Mouse (Mus musculus): ENCODE results near the gene Nfe2l1. TPM values are rescaled to one million over a fixed set of nuclear protein-coding genes. Genes with fewer than 3 reads are reported as not detected.
"Not testable (repeated sequence)": the region's sequence is repeated elsewhere in the genome, so short reads cannot be mapped to it uniquely, and the experiment has no call there.

The Nfe2l1 gene
- total and polyA plus RNA-seq, 3 experiments, result 395 to 436 (median 397) TPM

- H3K4me3 ChIP-seq, result no peak overlapping the region
- no peak for DNase-seq
- H3K36me3 ChIP-seq (ENCODE audit: control insufficient read depth, insufficient read depth, low read length), result peaks cover 9% of the 10 kb centered on the region
- TF ChIP-seq POLR2A (IDR thresholded peaks at IDR 0.05; ENCODE audit: insufficient read depth, low read depth, low read length), result no peak
- TF ChIP-seq CTCF (IDR thresholded peaks at IDR 0.05), result no peak
- no peak for TF ChIP-seq EP300 (IDR thresholded peaks at IDR 0.05; ENCODE audit: insufficient read depth, low read depth, low read length)
- H3K4me1 ChIP-seq (ENCODE audit: control insufficient read depth, insufficient read depth, low read length), result no peaks in the 10 kb centered on the region
- H3K27ac ChIP-seq, result no peak overlapping the region
- H3K79me2 ChIP-seq (replicated peaks; ENCODE audit: control insufficient read depth, insufficient read depth, low read length), result no peaks in the 10 kb centered on the region
- no peak overlapping the region for H3K9ac ChIP-seq (ENCODE audit: low read depth, low read length)
- intact Hi-C loops (cut with DNase I), result no loop called here
- no peaks in the 10 kb centered on the region for H3K27me3 ChIP-seq (ENCODE audit: control insufficient read depth, insufficient read depth, low read length)
- 81% methylated on average over 5 of the region's 5 CpGs for WGBS
Observed at GRCm38 (mm10) chr11:96816979-96817378, 12.8 kb downstream of the Nfe2l1 start.

GRCm38 (mm10) chr11:96816494-96816893 is 13.3 kb downstream of the Nfe2l1 start:
- no peak overlapping the region for H3K4me3 ChIP-seq
- H3K9ac ChIP-seq (ENCODE audit: low read depth, low read length), result no peak overlapping the region
- TF ChIP-seq POLR2A (IDR thresholded peaks at IDR 0.05; ENCODE audit: insufficient read depth, low read depth, low read length) (no peak), CTCF (IDR thresholded peaks at IDR 0.05) (no peak), EP300 (IDR thresholded peaks at IDR 0.05; ENCODE audit: insufficient read depth, low read depth, low read length) (no peak)
- WGBS, result 89% methylated on average over 1 of the region's 1 CpGs
- H3K27me3 ChIP-seq (ENCODE audit: control insufficient read depth, insufficient read depth, low read length), result no peaks in the 10 kb centered on the region
- intact Hi-C loops (cut with DNase I), result no loop called here
- DNase-seq, result no peak
- H3K27ac ChIP-seq, result no peak overlapping the region
- H3K36me3 ChIP-seq (ENCODE audit: control insufficient read depth, insufficient read depth, low read length), result peaks cover 9% of the 10 kb centered on the region
- H3K4me1 ChIP-seq (ENCODE audit: control insufficient read depth, insufficient read depth, low read length), result no peaks in the 10 kb centered on the region
- no peaks in the 10 kb centered on the region for H3K79me2 ChIP-seq (replicated peaks; ENCODE audit: control insufficient read depth, insufficient read depth, low read length)

- no peak overlapping the region for H3K27ac ChIP-seq
- H3K4me3 ChIP-seq, result no peak overlapping the region
- no peak for DNase-seq
- intact Hi-C loops (cut with DNase I), result no loop called here
- no peak for TF ChIP-seq POLR2A (IDR thresholded peaks at IDR 0.05; ENCODE audit: insufficient read depth, low read depth, low read length)
- no peak for TF ChIP-seq EP300 (IDR thresholded peaks at IDR 0.05; ENCODE audit: insufficient read depth, low read depth, low read length)
- TF ChIP-seq CTCF (IDR thresholded peaks at IDR 0.05), result no peak
- H3K9ac ChIP-seq (ENCODE audit: low read depth, low read length), result no peak overlapping the region
- H3K79me2 ChIP-seq (replicated peaks; ENCODE audit: control insufficient read depth, insufficient read depth, low read length), result no peaks in the 10 kb centered on the region
- no peaks in the 10 kb centered on the region for H3K4me1 ChIP-seq (ENCODE audit: control insufficient read depth, insufficient read depth, low read length)
- 100% methylated on average over 2 of the region's 2 CpGs for WGBS
- H3K27me3 ChIP-seq (ENCODE audit: control insufficient read depth, insufficient read depth, low read length), result no peaks in the 10 kb centered on the region
- peaks cover 9% of the 10 kb centered on the region for H3K36me3 ChIP-seq (ENCODE audit: control insufficient read depth, insufficient read depth, low read length)
Observed at GRCm38 (mm10) chr11:96815895-96816294, 13.9 kb downstream of the Nfe2l1 start.

- Histone ChIP-seq H3K27me3 (ENCODE audit: control insufficient read depth, insufficient read depth, low read length) (no peaks in the 10 kb centered on the region), H3K4me1 (ENCODE audit: control insufficient read depth, insufficient read depth, low read length) (no peaks in the 10 kb centered on the region), H3K9ac (ENCODE audit: low read depth, low read length) (no peak overlapping the region), H3K36me3 (ENCODE audit: control insufficient read depth, insufficient read depth, low read length) (peaks cover 9% of the 10 kb centered on the region), H3K27ac (no peak overlapping the region), H3K79me2 (replicated peaks; ENCODE audit: control insufficient read depth, insufficient read depth, low read length) (no peaks in the 10 kb centered on the region), H3K4me3 (no peak overlapping the region)
- DNase-seq, result no peak
- no peak for TF ChIP-seq CTCF (IDR thresholded peaks at IDR 0.05)
- TF ChIP-seq EP300 (IDR thresholded peaks at IDR 0.05; ENCODE audit: insufficient read depth, low read depth, low read length), result no peak
- no peak for TF ChIP-seq POLR2A (IDR thresholded peaks at IDR 0.05; ENCODE audit: insufficient read depth, low read depth, low read length)
- intact Hi-C loops (cut with DNase I), result no loop called here
- 64% methylated on average over 2 of the region's 2 CpGs for WGBS
Observed at GRCm38 (mm10) chr11:96814443-96814842, 15.3 kb downstream of the Nfe2l1 start.

- no peak overlapping the region for H3K9ac ChIP-seq (ENCODE audit: low read depth, low read length)
- TF ChIP-seq CTCF (IDR thresholded peaks at IDR 0.05), result no peak
- TF ChIP-seq POLR2A (IDR thresholded peaks at IDR 0.05; ENCODE audit: insufficient read depth, low read depth, low read length), result no peak
- TF ChIP-seq EP300 (IDR thresholded peaks at IDR 0.05; ENCODE audit: insufficient read depth, low read depth, low read length), result no peak
- no peak overlapping the region for H3K4me3 ChIP-seq
- no peaks in the 10 kb centered on the region for H3K27me3 ChIP-seq (ENCODE audit: control insufficient read depth, insufficient read depth, low read length)
- no peak overlapping the region for H3K27ac ChIP-seq
- no peaks in the 10 kb centered on the region for H3K79me2 ChIP-seq (replicated peaks; ENCODE audit: control insufficient read depth, insufficient read depth, low read length)
- no peaks in the 10 kb centered on the region for H3K4me1 ChIP-seq (ENCODE audit: control insufficient read depth, insufficient read depth, low read length)
- 90% methylated on average over 5 of the region's 5 CpGs for WGBS
- peaks cover 9% of the 10 kb centered on the region for H3K36me3 ChIP-seq (ENCODE audit: control insufficient read depth, insufficient read depth, low read length)
- intact Hi-C loops (cut with DNase I), result no loop called here
- DNase-seq, result no peak
Observed at GRCm38 (mm10) chr11:96813920-96814319, 15.8 kb downstream of the Nfe2l1 start.

GRCm38 (mm10) chr11:96813455-96813854 is 16.3 kb downstream of the Nfe2l1 start:
- no peak overlapping the region for H3K4me3 ChIP-seq
- no peak for DNase-seq
- intact Hi-C loops (cut with DNase I), result no loop called here
- no peaks in the 10 kb centered on the region for H3K79me2 ChIP-seq (replicated peaks; ENCODE audit: control insufficient read depth, insufficient read depth, low read length)
- H3K9ac ChIP-seq (ENCODE audit: low read depth, low read length), result no peak overlapping the region
- no peak for TF ChIP-seq CTCF (IDR thresholded peaks at IDR 0.05)
- TF ChIP-seq EP300 (IDR thresholded peaks at IDR 0.05; ENCODE audit: insufficient read depth, low read depth, low read length), result no peak
- TF ChIP-seq POLR2A (IDR thresholded peaks at IDR 0.05; ENCODE audit: insufficient read depth, low read depth, low read length), result no peak
- H3K36me3 ChIP-seq (ENCODE audit: control insufficient read depth, insufficient read depth, low read length), result peaks cover 9% of the 10 kb centered on the region
- no peaks in the 10 kb centered on the region for H3K27me3 ChIP-seq (ENCODE audit: control insufficient read depth, insufficient read depth, low read length)
- H3K4me1 ChIP-seq (ENCODE audit: control insufficient read depth, insufficient read depth, low read length), result no peaks in the 10 kb centered on the region
- no peak overlapping the region for H3K27ac ChIP-seq
- WGBS, result 90% methylated on average over 4 of the region's 4 CpGs

GRCm38 (mm10) chr11:96811188-96811587 is 18.6 kb downstream of the Nfe2l1 start:
- H3K79me2 ChIP-seq (replicated peaks; ENCODE audit: control insufficient read depth, insufficient read depth, low read length); H3K4me1 ChIP-seq (ENCODE audit: control insufficient read depth, insufficient read depth, low read length); H3K27me3 ChIP-seq (ENCODE audit: control insufficient read depth, insufficient read depth, low read length); H3K27ac ChIP-seq; DNase-seq; H3K9ac ChIP-seq (ENCODE audit: low read depth, low read length); H3K36me3 ChIP-seq (ENCODE audit: control insufficient read depth, insufficient read depth, low read length); intact Hi-C loops (cut with DNase I); H3K4me3 ChIP-seq: not testable (repeated sequence)
- WGBS, result 97% methylated on average over 1 of the region's 1 CpGs
